Mouse (Mus musculus): ENCODE measurements at regions not wholly inside any gene's neighbourhood (a gene's known extent, or its start where the extent isn't known, plus 50 kb on each side); places are given as distances from the start of the nearest gene placed in this dataset.

DNA sequence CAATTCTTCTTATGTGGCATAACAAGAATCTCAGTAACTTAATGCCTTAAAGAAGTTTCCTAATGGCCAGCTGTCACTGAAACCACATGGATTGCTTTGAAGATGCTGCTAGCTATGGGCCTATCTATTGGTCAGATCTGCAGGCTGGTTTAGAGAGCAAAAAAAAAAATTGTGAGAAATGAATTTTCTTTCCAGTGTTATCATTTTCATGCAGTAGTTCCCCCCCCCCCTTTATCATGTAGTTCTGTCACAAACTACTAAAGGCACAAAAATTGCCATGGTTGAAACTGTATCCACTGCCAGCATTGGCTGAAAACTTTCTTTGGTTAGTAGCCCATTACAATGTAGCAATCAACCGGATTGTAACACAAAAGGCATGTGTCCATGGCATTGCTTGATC is 487.6 kb downstream of the Olfm4 start:
- TF ChIP-seq CTCF (IDR thresholded peaks at IDR 0.05; ENCODE audit: control insufficient read depth, insufficient read depth, insufficient replicate concordance, low read depth, low read length) (no peak), POLR2A (IDR thresholded peaks at IDR 0.05; ENCODE audit: control insufficient read depth, low read depth, low read length) (no peak)
